Mouse (Mus musculus) intestine, embryonic 15.5 days (tissue): ENCODE results near the gene Gm15107. TPM values are rescaled to one million over a fixed set of nuclear protein-coding genes. Genes with fewer than 3 reads are reported as not detected.
"Not testable (repeated sequence)": the region's sequence is repeated elsewhere in the genome, so short reads cannot be mapped to it uniquely, and the experiment has no call there.

Experiments used
- ATAC-seq: fragments of 200-750 bp; cut with Nextera tagmentation; 2 replicates; pipeline ENCODE4 v1.8.0; 2017; ENCODE audit warnings: moderate TSS enrichment, moderate library complexity
- H3K27ac ChIP-seq: fragments of 300-500 bp; sonication (generic); 2 replicates; pipeline ENCODE4 v1.5.1; 2015; ENCODE audit warnings: mild to moderate bottlenecking, inconsistent platforms
- H3K27me3 ChIP-seq: fragments of 300-500 bp; sonication (generic); replicated peaks from 2 replicates; pipeline ENCODE4 v1.6.1; 2015; ENCODE audit warnings: inconsistent platforms
- H3K36me3 ChIP-seq: fragments of 300-500 bp; sonication (generic); 2 replicates; pipeline ENCODE4 v1.6.1; 2015; ENCODE audit warnings: inconsistent platforms
- H3K4me1 ChIP-seq: fragments of 300-500 bp; sonication (generic); replicated peaks from 2 replicates; pipeline ENCODE4 v1.6.1; 2015; ENCODE audit warnings: inconsistent platforms
- H3K4me2 ChIP-seq: fragments of 300-500 bp; sonication (generic); replicated peaks from 2 replicates; pipeline ENCODE4 v1.6.1; 2015; ENCODE audit warnings: mild to moderate bottlenecking, inconsistent platforms
- H3K4me3 ChIP-seq: fragments of 300-500 bp; sonication (generic); replicated peaks from 2 replicates; pipeline ENCODE4 v1.5.1; 2015; ENCODE audit warnings: inconsistent platforms
- H3K9ac ChIP-seq: fragments of 300-500 bp; sonication (generic); 2 replicates; pipeline ENCODE4 v1.6.1; 2015; ENCODE audit warnings: inconsistent platforms
- H3K9me3 ChIP-seq: fragments of 300-500 bp; sonication (generic); 2 replicates; pipeline ENCODE4 v1.6.1; 2016; ENCODE audit warnings: inconsistent platforms
- WGBS: fragments of 180-500 bp; shearing (Covaris S2); methylation state at CpG from one replicate; pipeline ENCODE4 v1.1.7; 2015; 5-methylcytosine and 5-hydroxymethylcytosine counted together
- polyA plus RNA-seq: library from polyadenylated mRNA; unstranded; fragments of >200 nt; fragmentation: Nextera tagmentation; extraction: Ambion mirVana; gene quantifications from 2 replicates; pipeline ENCODE4 v1.2.1, GENCODE M21; 2015

Gene Gm15107
- polyA plus RNA-seq, result not detected in 2 replicates

DNA sequence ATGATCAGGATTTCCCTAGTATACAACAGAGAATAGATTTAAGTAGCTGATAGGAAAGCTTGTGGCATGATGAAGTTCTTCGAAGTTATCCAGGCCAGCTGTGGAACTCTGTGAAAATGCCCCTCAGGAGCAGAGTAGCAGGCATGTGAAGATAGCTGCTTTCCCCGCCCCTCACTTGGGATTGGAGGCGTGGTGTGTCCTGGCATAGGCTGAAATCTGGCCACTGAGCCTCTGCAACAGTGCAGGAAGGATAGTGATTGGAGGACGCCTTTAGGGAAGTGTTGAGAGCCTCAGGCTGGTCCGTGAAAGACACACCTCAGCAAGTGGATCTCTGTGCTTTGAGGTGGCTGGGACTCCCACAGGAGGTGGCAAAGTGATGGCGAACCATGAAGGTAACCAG, at the start of gene Gm15107:
TSS of gene Gm15107 (plus strand) at position 301 of the 400 bp plus-strand sequence.
- not testable (repeated sequence) for H3K4me3 ChIP-seq, H3K9me3 ChIP-seq, H3K36me3 ChIP-seq, H3K9ac ChIP-seq, ATAC-seq, H3K4me2 ChIP-seq, H3K27ac ChIP-seq, H3K27me3 ChIP-seq, H3K4me1 ChIP-seq
- 90% methylated on average over 1 of the region's 6 CpGs for WGBS

Other genes starting within 250 kb of the Gm15107 start
- not detected in 2 replicates for gene Gm15080, start 187.7 kb upstream of the Gm15107 start, polyA plus RNA-seq